Mouse (Mus musculus) ES-Bruce4 (cell line): ENCODE measurements around the gene Pold4. TPM values are rescaled to one million over a fixed set of nuclear protein-coding genes. Genes with fewer than 3 reads are reported as not detected.

Source experiments
- H3K27ac ChIP-seq: 2 replicates; pipeline ENCODE4 v1.5.1; 2012; ENCODE audit warnings: low read length, inconsistent platforms; ENCODE audit not compliant: insufficient read depth
- H3K27me3 ChIP-seq: 2 replicates; pipeline ENCODE4 v1.6.1; 2012; ENCODE audit warnings: mild to moderate bottlenecking, low read length, inconsistent platforms; ENCODE audit not compliant: control insufficient read depth, poor library complexity, insufficient read depth, severe bottlenecking
- H3K36me3 ChIP-seq: 2 replicates; pipeline ENCODE4 v1.6.1; 2012; ENCODE audit warnings: inconsistent platforms, mild to moderate bottlenecking, low read length, moderate library complexity; ENCODE audit not compliant: control insufficient read depth, poor library complexity, insufficient read depth, severe bottlenecking
- H3K4me1 ChIP-seq: one replicate; pipeline ENCODE4 v1.8.1; 2011; ENCODE audit warnings: low read length; ENCODE audit not compliant: control insufficient read depth, insufficient read depth
- H3K4me3 ChIP-seq: 2 replicates; pipeline ENCODE4 v1.5.1; 2011; ENCODE audit warnings: low read depth, mild to moderate bottlenecking, low read length
- H3K9ac ChIP-seq: 2 replicates; pipeline ENCODE4 v1.6.1; 2012; ENCODE audit warnings: low read depth, mild to moderate bottlenecking, inconsistent platforms; ENCODE audit not compliant: poor library complexity, severe bottlenecking
- H3K9me3 ChIP-seq: replicated peaks from 2 replicates; pipeline ENCODE4 v1.6.1; 2012; ENCODE audit warnings: mild to moderate bottlenecking, low read length, inconsistent platforms; ENCODE audit not compliant: control insufficient read depth, poor library complexity, insufficient read depth, severe bottlenecking
- CTCF ChIP-seq: IDR thresholded peaks from one replicate; pipeline ENCODE4 v1.8.1; 2011; ENCODE audit warnings: low read depth, low read length
- EP300 ChIP-seq: IDR thresholded peaks from 2 replicates; pipeline ENCODE4 v1.6.1; 2011; ENCODE audit warnings: low read depth, low read length; ENCODE audit not compliant: insufficient read depth
- POLR2A ChIP-seq: IDR thresholded peaks from one replicate; pipeline ENCODE4 v1.8.1; 2011; ENCODE audit warnings: low read length; ENCODE audit not compliant: insufficient read depth
- polyA plus RNA-seq: library from polyadenylated mRNA; stranded (reverse); fragments of >200 nt; gene quantifications from 2 replicates; pipeline ENCODE4 v1.2.4, GENCODE M21; 2011; ENCODE audit warnings: low read depth; ENCODE audit not compliant: missing spikeins, insufficient read depth, insufficient read length

Gene Pold4
- polyA plus RNA-seq = 21.9 and 26.7 TPM in 2 replicates

DNA sequence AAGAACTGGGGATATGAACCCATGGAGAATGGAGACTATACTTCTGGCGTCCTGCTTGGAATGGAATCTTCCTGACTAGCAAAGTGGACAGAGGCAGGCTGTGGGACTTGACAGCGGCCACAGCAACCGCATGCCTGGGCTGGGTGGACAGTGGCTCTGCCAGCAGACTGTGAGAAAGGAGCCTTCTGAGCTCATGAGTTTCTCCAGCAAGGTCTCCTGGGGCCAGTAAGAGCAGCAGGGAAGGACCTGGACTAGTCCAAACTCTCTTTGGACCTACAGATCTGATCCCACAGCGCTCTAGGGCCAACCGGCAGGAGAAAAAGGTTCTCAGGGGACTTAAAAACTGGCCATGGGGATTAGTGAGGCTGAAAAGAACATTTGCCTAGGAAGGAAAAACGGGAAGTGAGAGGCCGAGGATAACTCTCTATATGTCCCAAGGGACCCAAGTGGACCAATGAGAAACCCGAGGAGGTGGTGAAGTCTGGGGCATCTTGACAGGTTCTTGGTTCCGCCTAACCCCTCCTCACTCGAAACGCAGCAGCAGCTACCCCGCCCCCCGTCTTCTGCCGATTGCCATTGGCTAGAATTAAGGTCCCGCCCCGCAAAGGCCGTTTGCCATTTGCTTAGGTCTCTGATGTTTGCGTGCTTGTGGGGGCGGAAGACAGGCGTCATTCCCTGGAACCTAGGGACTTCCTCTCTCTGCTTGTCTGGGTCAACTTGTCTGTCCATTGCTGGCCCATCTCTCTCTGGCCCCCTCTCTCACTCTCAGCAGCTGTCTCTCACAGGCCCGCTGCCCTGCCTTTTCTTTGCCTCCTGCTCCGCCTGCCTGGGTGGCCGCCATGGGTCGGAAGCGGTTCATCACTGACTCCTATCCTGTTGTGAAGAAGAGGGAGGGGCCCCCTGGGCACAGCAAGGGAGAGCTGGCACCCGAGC, at the start of gene Pold4:
Gene Pold4 (plus strand): TSS at position 647 of the 933 bp plus-strand sequence.
- H3K27ac ChIP-seq = no peak within 1 kb of the TSS
- no peaks in the 10 kb centered on the region for H3K27me3 ChIP-seq
- no peaks in the 10 kb centered on the region for H3K9me3 ChIP-seq
- peak within 1 kb of the TSS; percentile 41; the same call in 1 of the 2 replicates for H3K9ac ChIP-seq
- TF ChIP-seq EP300 (no peak), CTCF (no peak), POLR2A (no peak)
- peak within 1 kb of the TSS; percentile 96 for H3K4me3 ChIP-seq
- no peaks in the 10 kb centered on the region for H3K36me3 ChIP-seq
- H3K4me1 ChIP-seq = no peaks in the 10 kb centered on the region

DNA sequence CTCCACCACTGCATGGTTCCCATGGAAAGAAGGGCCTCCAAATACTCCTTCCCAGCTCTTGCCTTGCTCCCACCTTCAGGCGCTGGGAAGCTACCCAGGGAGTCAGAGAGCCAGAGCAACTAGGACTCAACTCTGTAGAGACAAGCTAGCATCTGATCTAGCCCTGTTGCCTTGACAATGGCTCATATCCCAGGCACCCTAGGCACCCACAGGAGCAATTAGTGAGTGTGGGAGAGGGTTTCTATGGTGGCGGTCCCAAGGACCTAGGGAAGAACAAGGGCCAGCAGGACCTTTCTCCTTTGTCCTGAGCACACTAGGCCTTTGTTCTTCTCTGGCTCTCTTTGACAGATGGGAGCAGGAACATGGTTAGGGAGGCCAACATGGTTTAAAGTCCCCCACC, 48.0 kb upstream of the Pold4 start:
- H3K4me3 ChIP-seq = no peak overlapping the region
- no peak overlapping the region for H3K27ac ChIP-seq
- no peaks in the 10 kb centered on the region for H3K36me3 ChIP-seq
- H3K9ac ChIP-seq = no peak overlapping the region
- TF ChIP-seq POLR2A (no peak), CTCF (no peak), EP300 (no peak)
- H3K4me1 ChIP-seq = peaks cover 3% of the 10 kb centered on the region
- H3K27me3 ChIP-seq = no peaks in the 10 kb centered on the region
- no peaks in the 10 kb centered on the region for H3K9me3 ChIP-seq

DNA sequence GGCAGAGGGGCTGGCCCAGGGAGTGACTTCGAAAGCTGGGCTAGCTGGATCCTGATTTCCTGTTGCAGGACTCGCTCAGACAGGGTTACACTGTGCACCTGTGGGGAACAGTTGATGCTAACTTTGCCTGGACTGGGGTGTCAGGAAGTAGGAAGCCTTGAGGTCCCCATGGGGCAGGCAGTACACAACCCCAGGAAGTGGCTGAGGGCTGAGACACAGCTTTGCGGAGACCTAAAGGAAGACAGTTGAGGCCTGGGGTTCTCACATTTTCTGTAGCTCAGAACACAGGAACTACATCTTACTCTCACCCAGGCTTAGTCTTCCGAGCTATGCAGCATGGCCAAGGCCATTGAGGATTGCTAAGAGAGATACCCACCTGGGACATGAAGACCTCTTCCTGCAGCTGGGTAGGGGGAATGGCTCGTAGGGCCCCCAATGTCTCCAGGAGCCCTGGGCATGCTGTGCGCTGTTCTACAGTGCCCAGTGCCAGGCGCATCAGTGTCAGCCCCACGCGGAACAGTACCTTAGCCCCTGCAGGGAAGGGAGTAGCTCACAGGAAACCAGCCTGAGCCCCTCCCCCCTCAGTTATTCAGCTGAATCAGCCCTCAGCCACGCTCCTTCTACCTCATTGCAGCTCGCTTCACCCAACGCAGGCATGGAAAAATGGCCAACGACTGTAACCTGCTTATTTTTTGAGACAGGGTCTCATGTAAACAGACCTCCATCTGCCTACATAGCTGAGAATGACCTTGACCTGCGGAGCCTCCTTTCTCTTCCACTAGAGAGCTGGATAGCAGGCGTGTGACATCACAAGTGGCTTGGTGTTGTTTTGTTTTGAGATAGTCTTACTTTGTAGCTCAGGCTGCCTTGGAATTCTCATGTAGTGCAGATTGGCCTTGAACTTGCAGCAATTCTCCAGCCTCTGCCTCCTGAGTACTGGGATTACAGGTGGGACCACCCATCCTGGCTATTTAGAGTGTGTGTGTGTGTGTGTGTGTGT, 46.4 kb upstream of the Pold4 start:
- no peak overlapping the region for H3K4me3 ChIP-seq
- H3K4me1 ChIP-seq = peaks cover 3% of the 10 kb centered on the region
- no peak overlapping the region for H3K27ac ChIP-seq
- TF ChIP-seq POLR2A (no peak), EP300 (no peak), CTCF (no peak)
- no peak overlapping the region for H3K9ac ChIP-seq
- no peaks in the 10 kb centered on the region for H3K9me3 ChIP-seq
- H3K27me3 ChIP-seq = no peaks in the 10 kb centered on the region
- no peaks in the 10 kb centered on the region for H3K36me3 ChIP-seq

DNA sequence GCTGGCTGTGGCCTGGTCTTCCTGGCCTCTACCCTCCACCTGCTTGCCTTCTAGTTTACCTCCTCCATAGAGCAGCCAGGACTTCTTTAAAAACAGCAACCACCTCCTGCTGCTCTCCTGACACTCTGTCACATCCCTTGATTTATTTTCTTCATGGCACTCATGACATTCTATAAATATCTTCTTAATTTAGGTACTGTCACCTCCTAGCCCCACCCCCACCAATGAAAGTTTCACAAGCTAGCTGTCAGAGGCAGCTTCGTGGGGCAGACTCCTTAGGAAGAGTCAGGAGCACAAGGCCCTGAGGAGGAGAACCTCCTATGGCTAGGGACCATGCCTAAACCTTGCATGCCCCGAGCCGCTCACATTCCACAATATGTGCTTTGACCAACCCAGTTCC, 44.4 kb upstream of the Pold4 start:
- H3K36me3 ChIP-seq = no peaks in the 10 kb centered on the region
- H3K9me3 ChIP-seq = no peaks in the 10 kb centered on the region
- TF ChIP-seq CTCF (no peak), EP300 (no peak)
- H3K4me1 ChIP-seq = peaks cover 3% of the 10 kb centered on the region
- H3K27me3 ChIP-seq = no peaks in the 10 kb centered on the region
- H3K27ac ChIP-seq = no peak overlapping the region
- H3K9ac ChIP-seq = no peak overlapping the region
- no peak overlapping the region for H3K4me3 ChIP-seq

DNA sequence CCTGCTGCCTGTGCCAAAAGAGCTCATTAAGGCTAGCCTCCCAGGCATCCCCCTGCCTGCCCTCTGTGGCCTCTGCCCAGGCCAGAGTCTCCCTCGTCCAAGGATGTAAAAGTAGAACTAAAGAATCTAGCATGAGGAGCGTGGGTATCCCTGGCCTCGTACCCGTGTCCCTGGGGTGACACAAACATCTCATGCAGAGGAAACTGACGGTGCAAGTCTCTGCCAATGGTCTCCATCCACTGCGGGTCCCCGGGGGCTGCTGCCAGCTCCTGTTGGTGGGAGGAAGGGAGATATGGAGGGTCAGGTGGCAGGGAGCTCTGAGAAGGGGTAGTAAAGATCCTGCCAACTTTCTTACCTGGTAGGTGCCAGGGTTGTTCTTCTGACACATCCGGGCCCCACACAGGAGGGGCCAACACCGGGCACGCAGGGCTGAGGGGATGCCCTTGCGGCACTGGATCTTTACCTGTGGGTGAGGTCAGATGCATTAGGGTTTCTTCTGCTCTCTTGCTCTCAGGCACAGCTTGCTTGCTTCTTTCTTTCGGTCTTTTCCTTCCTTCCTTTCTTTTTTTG, 42.6 kb upstream of the Pold4 start:
- H3K9me3 ChIP-seq = no peaks in the 10 kb centered on the region
- H3K27me3 ChIP-seq = no peaks in the 10 kb centered on the region
- no peak overlapping the region for H3K27ac ChIP-seq
- peaks cover 3% of the 10 kb centered on the region for H3K4me1 ChIP-seq
- H3K4me3 ChIP-seq = no peak overlapping the region
- peaks cover 10% of the 10 kb centered on the region for H3K36me3 ChIP-seq
- TF ChIP-seq POLR2A = no peak
- no peak for TF ChIP-seq CTCF
- TF ChIP-seq EP300 = no peak
- H3K9ac ChIP-seq = no peak overlapping the region
